Mouse (Mus musculus) lung, postnatal 0 days (tissue): ENCODE measurements around the gene Als2cl.

Experiments used
- CTCF ChIP-seq: IDR thresholded peaks from 2 replicates; pipeline ENCODE4 v1.5.1; 2016; ENCODE audit warnings: antibody characterized with exemption, mild to moderate bottlenecking
- EP300 ChIP-seq: IDR thresholded peaks from 2 replicates; pipeline ENCODE4 v1.6.1; 2016; ENCODE audit warnings: antibody characterized with exemption, mild to moderate bottlenecking, control low read depth

GRCm38 (mm10) chr9:110947900-110948299 is 68.2 kb downstream of the Als2cl start:
- TF ChIP-seq CTCF (no peak), EP300 (no peak)
